Mouse (Mus musculus) hindbrain, embryonic 13.5 days (tissue): ENCODE results near the gene Plce1. TPM values are rescaled to one million over a fixed set of nuclear protein-coding genes. Genes with fewer than 3 reads are reported as not detected.

Experiments
- ATAC-seq: fragments of 200-750 bp; cut with Nextera tagmentation; 2 replicates; pipeline ENCODE4 v1.8.0; 2017; ENCODE audit warnings: moderate TSS enrichment; ENCODE audit not compliant: low FRiP score
- H3K27ac ChIP-seq: fragments of 300-500 bp; sonication (generic); 2 replicates; pipeline ENCODE4 v1.5.1; 2015; ENCODE audit warnings: inconsistent platforms, mild to moderate bottlenecking, moderate library complexity
- H3K27me3 ChIP-seq: fragments of 300-500 bp; sonication (generic); 2 replicates; pipeline ENCODE4 v1.6.1; 2015; ENCODE audit warnings: mild to moderate bottlenecking, inconsistent platforms
- H3K36me3 ChIP-seq: fragments of 300-500 bp; sonication (generic); 2 replicates; pipeline ENCODE4 v1.6.1; 2015; ENCODE audit warnings: mild to moderate bottlenecking, inconsistent platforms
- H3K4me1 ChIP-seq: fragments of 300-500 bp; sonication (generic); replicated peaks from 2 replicates; pipeline ENCODE4 v1.6.1; 2015; ENCODE audit warnings: inconsistent platforms
- H3K4me2 ChIP-seq: fragments of 300-500 bp; sonication (generic); 2 replicates; pipeline ENCODE4 v1.6.1; 2015; ENCODE audit warnings: inconsistent platforms, mild to moderate bottlenecking, moderate library complexity
- H3K4me3 ChIP-seq: fragments of 300-500 bp; sonication (generic); 2 replicates; pipeline ENCODE4 v1.5.1; 2015; ENCODE audit warnings: mild to moderate bottlenecking, inconsistent platforms
- H3K9ac ChIP-seq: fragments of 300-500 bp; sonication (generic); 2 replicates; pipeline ENCODE4 v1.6.1; 2015; ENCODE audit warnings: mild to moderate bottlenecking, inconsistent platforms
- H3K9me3 ChIP-seq: fragments of 300-500 bp; sonication (generic); 2 replicates; pipeline ENCODE4 v1.6.1; 2016; ENCODE audit warnings: inconsistent platforms
- WGBS: fragments of 180-500 bp; shearing (Covaris S2); methylation state at CpG from one replicate; pipeline ENCODE4 v1.1.7; 2015; 5-methylcytosine and 5-hydroxymethylcytosine counted together
- polyA plus RNA-seq: library from polyadenylated mRNA; unstranded; fragments of >200 nt; fragmentation: Nextera tagmentation; extraction: Ambion mirVana; gene quantifications from 2 replicates; pipeline ENCODE4 v1.2.1, GENCODE M21; 2015

Gene Plce1
- polyA plus RNA-seq: 3.8 and 4.8 TPM in 2 replicates

GRCm38 (mm10) chr19:38480731-38481621, at the start of gene Plce1:
Plce1 (plus strand) TSS chr19:38481109.
- Histone ChIP-seq H3K4me3 (peak within 1 kb of the TSS; percentile 68), H3K27ac (peak within 1 kb of the TSS; percentile 30; the same call in 1 of the 2 replicates), H3K36me3 (no peaks in the 10 kb centered on the region), H3K9me3 (no peaks in the 10 kb centered on the region), H3K4me2 (peak within 1 kb of the TSS; percentile 99), H3K4me1 (peaks cover 55% of the 10 kb centered on the region), H3K27me3 (peaks cover 49% of the 10 kb centered on the region), H3K9ac (peak within 1 kb of the TSS; percentile 80)
- ATAC-seq: peak; percentile 87
- under 1% methylated on average over 73 of the region's 90 CpGs for WGBS

DNA sequence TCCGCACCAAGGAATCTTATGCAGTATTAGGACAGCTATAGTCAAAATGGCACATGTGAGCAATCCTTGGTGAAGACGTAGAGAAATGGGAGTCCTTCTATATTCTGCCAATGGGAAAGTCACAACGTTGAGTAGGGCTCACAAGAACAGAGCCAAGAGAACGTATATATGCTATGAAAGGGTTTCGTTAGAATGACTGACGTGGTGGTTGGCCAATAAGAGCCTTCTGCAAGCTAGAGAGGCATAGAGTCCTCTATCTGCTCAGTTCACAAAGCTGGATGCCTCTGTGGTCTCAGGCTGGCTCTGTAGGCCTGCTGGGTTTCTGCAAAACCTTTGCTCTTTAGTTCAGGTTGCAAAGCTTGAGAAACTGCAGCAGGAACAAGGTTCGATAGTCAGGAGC, 49.6 kb upstream of the Plce1 start:
- no peaks in the 10 kb centered on the region for H3K36me3 ChIP-seq
- no peak overlapping the region for H3K9ac ChIP-seq
- no peak overlapping the region for H3K4me2 ChIP-seq
- H3K27me3 ChIP-seq: no peaks in the 10 kb centered on the region
- ATAC-seq: no peak
- no peak overlapping the region for H3K4me3 ChIP-seq
- no peaks in the 10 kb centered on the region for H3K4me1 ChIP-seq
- 0 out of 2 replicates have a peak, but pooled peaks cover 3% of the 10 kb centered on the region for H3K9me3 ChIP-seq
- no peak overlapping the region for H3K27ac ChIP-seq
- 80% methylated on average over 7 of the region's 7 CpGs for WGBS

DNA sequence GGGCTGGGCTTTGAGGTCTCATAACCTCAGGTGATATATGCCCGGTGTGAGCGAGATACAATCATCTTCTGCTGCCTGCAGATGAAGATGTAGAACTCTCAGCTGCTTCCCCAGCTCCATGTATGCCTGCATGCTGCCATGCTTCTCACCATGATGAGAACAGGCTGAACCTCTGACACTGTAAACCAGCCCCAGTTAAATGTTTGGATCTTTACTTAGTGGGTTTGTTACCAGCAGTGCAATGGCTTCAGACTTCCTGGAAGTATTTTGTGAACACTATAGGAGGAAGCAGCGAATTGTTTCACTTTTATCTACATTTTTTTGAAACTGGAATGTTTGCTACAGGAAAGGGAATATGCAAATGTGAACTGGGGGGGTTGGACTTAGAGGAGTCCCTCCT, 48.9 kb upstream of the Plce1 start:
- WGBS: 72% methylated on average over 3 of the region's 3 CpGs
- Histone ChIP-seq H3K27me3 (no peaks in the 10 kb centered on the region), H3K9me3 (0 out of 2 replicates have a peak, but pooled peaks cover 5% of the 10 kb centered on the region), H3K36me3 (no peaks in the 10 kb centered on the region), H3K27ac (no peak overlapping the region), H3K4me2 (no peak overlapping the region), H3K4me3 (no peak overlapping the region), H3K4me1 (no peaks in the 10 kb centered on the region), H3K9ac (no peak overlapping the region)
- no peak for ATAC-seq

- Histone ChIP-seq H3K9me3 (0 out of 2 replicates have a peak, but pooled peaks cover 5% of the 10 kb centered on the region), H3K27me3 (no peaks in the 10 kb centered on the region), H3K36me3 (no peaks in the 10 kb centered on the region), H3K4me3 (no peak overlapping the region), H3K4me1 (no peaks in the 10 kb centered on the region), H3K27ac (no peak overlapping the region), H3K9ac (no peak overlapping the region), H3K4me2 (no peak overlapping the region)
- no peak for ATAC-seq
- 87% methylated on average over 2 of the region's 2 CpGs for WGBS
Observed at GRCm38 (mm10) chr19:38433381-38433780, 47.5 kb upstream of the Plce1 start.

GRCm38 (mm10) chr19:38435221-38435620, 45.7 kb upstream of the Plce1 start:
- Histone ChIP-seq H3K9me3 (0 out of 2 replicates have a peak, but pooled peaks cover 5% of the 10 kb centered on the region), H3K27me3 (no peaks in the 10 kb centered on the region), H3K4me1 (no peaks in the 10 kb centered on the region), H3K9ac (no peak overlapping the region), H3K4me2 (no peak overlapping the region), H3K36me3 (no peaks in the 10 kb centered on the region), H3K4me3 (no peak overlapping the region), H3K27ac (no peak overlapping the region)
- 96% methylated on average over 15 of the region's 15 CpGs for WGBS
- no peak for ATAC-seq

- Histone ChIP-seq H3K27ac (no peak overlapping the region), H3K4me1 (no peaks in the 10 kb centered on the region), H3K4me2 (no peak overlapping the region), H3K4me3 (no peak overlapping the region), H3K27me3 (no peaks in the 10 kb centered on the region), H3K9ac (no peak overlapping the region), H3K36me3 (no peaks in the 10 kb centered on the region), H3K9me3 (no peaks in the 10 kb centered on the region)
- ATAC-seq: no peak
- WGBS: 80% methylated on average over 8 of the region's 8 CpGs
Observed at GRCm38 (mm10) chr19:38441860-38442259, 39.0 kb upstream of the Plce1 start.

GRCm38 (mm10) chr19:38445758-38446157, 35.2 kb upstream of the Plce1 start:
- H3K4me3 ChIP-seq: no peak overlapping the region
- H3K27me3 ChIP-seq: no peaks in the 10 kb centered on the region
- H3K36me3 ChIP-seq: no peaks in the 10 kb centered on the region
- H3K4me2 ChIP-seq: no peak overlapping the region
- ATAC-seq: no peak
- no peak overlapping the region for H3K27ac ChIP-seq
- 81% methylated on average over 5 of the region's 5 CpGs for WGBS
- no peaks in the 10 kb centered on the region; the same call in 1 of the 2 replicates for H3K4me1 ChIP-seq
- H3K9me3 ChIP-seq: no peaks in the 10 kb centered on the region
- no peak overlapping the region for H3K9ac ChIP-seq

- Histone ChIP-seq H3K4me1 (no peaks in the 10 kb centered on the region), H3K9me3 (no peaks in the 10 kb centered on the region), H3K27ac (no peak overlapping the region), H3K9ac (no peak overlapping the region), H3K4me3 (no peak overlapping the region), H3K36me3 (no peaks in the 10 kb centered on the region), H3K27me3 (no peaks in the 10 kb centered on the region), H3K4me2 (no peak overlapping the region)
- 92% methylated on average over 10 of the region's 10 CpGs for WGBS
- ATAC-seq: no peak
Observed at GRCm38 (mm10) chr19:38455228-38455627, 25.7 kb upstream of the Plce1 start.

GRCm38 (mm10) chr19:38458996-38459395, 21.9 kb upstream of the Plce1 start:
- H3K9ac ChIP-seq: no peak overlapping the region
- ATAC-seq: no peak
- 95% methylated on average over 9 of the region's 9 CpGs for WGBS
- H3K4me1 ChIP-seq: no peaks in the 10 kb centered on the region
- H3K9me3 ChIP-seq: no peaks in the 10 kb centered on the region
- no peaks in the 10 kb centered on the region for H3K36me3 ChIP-seq
- no peak overlapping the region for H3K27ac ChIP-seq
- no peaks in the 10 kb centered on the region for H3K27me3 ChIP-seq
- H3K4me2 ChIP-seq: no peak overlapping the region
- no peak overlapping the region for H3K4me3 ChIP-seq

GRCm38 (mm10) chr19:38460696-38461095, 20.2 kb upstream of the Plce1 start:
- no peak overlapping the region for H3K4me3 ChIP-seq
- 74% methylated on average over 4 of the region's 4 CpGs for WGBS
- H3K27me3 ChIP-seq: no peaks in the 10 kb centered on the region
- ATAC-seq: no peak
- H3K4me1 ChIP-seq: no peaks in the 10 kb centered on the region
- H3K9me3 ChIP-seq: no peaks in the 10 kb centered on the region
- H3K27ac ChIP-seq: no peak overlapping the region
- H3K9ac ChIP-seq: no peak overlapping the region
- no peaks in the 10 kb centered on the region for H3K36me3 ChIP-seq
- H3K4me2 ChIP-seq: no peak overlapping the region

GRCm38 (mm10) chr19:38470257-38470893, 10.5 kb upstream of the Plce1 start:
- Histone ChIP-seq H3K4me3 (no peak overlapping the region), H3K36me3 (no peaks in the 10 kb centered on the region), H3K9me3 (no peaks in the 10 kb centered on the region), H3K4me1 (no peaks in the 10 kb centered on the region), H3K4me2 (no peak overlapping the region), H3K27me3 (no peaks in the 10 kb centered on the region), H3K27ac (no peak overlapping the region), H3K9ac (no peak overlapping the region)
- WGBS: 89% methylated on average over 10 of the region's 10 CpGs
- no peak for ATAC-seq

GRCm38 (mm10) chr19:38475394-38475793, 5.5 kb upstream of the Plce1 start:
- Histone ChIP-seq H3K27me3 (peaks cover 18% of the 10 kb centered on the region), H3K27ac (no peak overlapping the region), H3K9ac (no peak overlapping the region), H3K9me3 (no peaks in the 10 kb centered on the region), H3K4me3 (no peak overlapping the region), H3K36me3 (no peaks in the 10 kb centered on the region), H3K4me1 (peaks cover 26% of the 10 kb centered on the region), H3K4me2 (no peak overlapping the region)
- WGBS: 70% methylated on average over 7 of the region's 7 CpGs
- no peak for ATAC-seq
